ENCODE assay signal across 8 mouse cellular contexts in genomic region chr2:91948792-91949241, GRCm38 (mm10). TPM values are rescaled to one million over a fixed set of nuclear protein-coding genes. Genes with fewer than 3 reads are reported as not detected.
DNase-seq lines count a peak whose midpoint lies in the region; ATAC-seq and TF ChIP-seq lines count a peak whose summit lies in the region.
"Had no signal": no experiment of that assay in that cellular context is flagged by ENCODE, and none has a peak within 500 bp of the region (broad histone marks: within the 10 kb centered on the region; RNA-seq: fewer than 3 reads in every experiment).

No protein-coding gene starts in this region.

- H3K36me3 ChIP-seq in intestine, embryonic 16.5 days (ENCODE audit: control insufficient read depth, insufficient read depth, low read length), result no peaks in the 10 kb centered on the region
- no peaks in the 10 kb centered on the region for H3K36me3 ChIP-seq in intestine, embryonic 15.5 days
- H3K36me3 ChIP-seq in G1E (replicated peaks), result peaks cover 77% of the 10 kb centered on the region
- peaks cover 24% of the 10 kb centered on the region for H3K36me3 ChIP-seq in liver, embryonic 13.5 days

- H3K9ac ChIP-seq in intestine, embryonic 16.5 days (ENCODE audit: low read depth, low read length), result no peak overlapping the region
- no peak overlapping the region for H3K9ac ChIP-seq in intestine, embryonic 15.5 days
- H3K9ac ChIP-seq in liver, embryonic 13.5 days, result peak overlapping the region; percentile 85

- DNase-seq in G1E (ENCODE audit: low spot score), result peak; percentile 59
- DNase-seq in cerebellum, adult 9-11 months, result peak; percentile 74
- peak; percentile 63 for DNase-seq in liver, embryonic 13.5 days
- DNase-seq in layer of hippocampus, adult 18-20 months (ENCODE audit: low spot score in 2 of 2), result no peak
- no peak for DNase-seq in ovary, postnatal 10 days (ENCODE audit: low spot score)

- H3K4me1 ChIP-seq in intestine, embryonic 16.5 days (ENCODE audit: control insufficient read depth, insufficient read depth, low read length), result peaks cover 69% of the 10 kb centered on the region
- peaks cover 64% of the 10 kb centered on the region for H3K4me1 ChIP-seq in intestine, embryonic 15.5 days (replicated peaks)
- peaks cover 91% of the 10 kb centered on the region for H3K4me1 ChIP-seq in G1E (ENCODE audit: insufficient read depth, low read depth, low read length)
- H3K4me1 ChIP-seq in liver, embryonic 13.5 days (replicated peaks), result peaks cover 98% of the 10 kb centered on the region

- H3K9me3 ChIP-seq in intestine, embryonic 16.5 days (ENCODE audit: control insufficient read depth, low read length), result no peaks in the 10 kb centered on the region
- no peaks in the 10 kb centered on the region for H3K9me3 ChIP-seq in intestine, embryonic 15.5 days
- H3K9me3 ChIP-seq in G1E (replicated peaks), result no peaks in the 10 kb centered on the region
- no peaks in the 10 kb centered on the region for H3K9me3 ChIP-seq in liver, embryonic 13.5 days (replicated peaks)
- H3K9me3 ChIP-seq: limb, embryonic 12.5 days had no signal

- H3K27ac ChIP-seq in intestine, embryonic 16.5 days (ENCODE audit: low read length), result 0 out of 2 replicates have a peak overlapping the region, but pooled peaks have one; percentile 80
- no peak overlapping the region; the same call in 1 of the 2 replicates for H3K27ac ChIP-seq in intestine, embryonic 15.5 days
- peak overlapping the region; percentile 97 for H3K27ac ChIP-seq in liver, embryonic 13.5 days

- TF ChIP-seq CTCF in G1E (IDR thresholded peaks at IDR 0.05; ENCODE audit: low read depth, low read length), result no peak

- ATAC-seq in intestine, embryonic 16.5 days, result no peak
- no peak for ATAC-seq in intestine, embryonic 15.5 days
- ATAC-seq in G1E (ENCODE audit: extremely low read depth, insufficient number of reproducible peaks, low FRiP score, poor library complexity, severe bottlenecking), result no peak
- peak; percentile 24; the same call in 1 of the 2 replicates for ATAC-seq in liver, embryonic 13.5 days (ENCODE audit: low read depth)

- no peaks in the 10 kb centered on the region for H3K27me3 ChIP-seq in intestine, embryonic 16.5 days (replicated peaks; ENCODE audit: control insufficient read depth, insufficient read depth, low read length)
- no peaks in the 10 kb centered on the region for H3K27me3 ChIP-seq in intestine, embryonic 15.5 days (replicated peaks)
- H3K27me3 ChIP-seq in G1E (ENCODE audit: insufficient read depth, low read length), result no peaks in the 10 kb centered on the region
- no peaks in the 10 kb centered on the region for H3K27me3 ChIP-seq in liver, embryonic 13.5 days
- H3K27me3 ChIP-seq: limb, embryonic 12.5 days had no signal

- H3K4me2 ChIP-seq in intestine, embryonic 16.5 days (ENCODE audit: low read depth, low read length), result no peak overlapping the region
- no peak overlapping the region for H3K4me2 ChIP-seq in intestine, embryonic 15.5 days (replicated peaks)
- peak overlapping the region; percentile 81 for H3K4me2 ChIP-seq in liver, embryonic 13.5 days

- H3K4me3 ChIP-seq in intestine, embryonic 16.5 days (ENCODE audit: low read length), result no peak overlapping the region
- H3K4me3 ChIP-seq in intestine, embryonic 15.5 days (replicated peaks), result no peak overlapping the region
- peak overlapping the region; percentile 77 for H3K4me3 ChIP-seq in G1E (ENCODE audit: low read depth, low read length)
- H3K4me3 ChIP-seq in liver, embryonic 13.5 days (replicated peaks), result peak overlapping the region; percentile 63
- H3K4me3 ChIP-seq: limb, embryonic 12.5 days had no signal

- 66% methylated on average over 3 of the region's 3 CpGs for WGBS in intestine, embryonic 16.5 days
- WGBS in intestine, embryonic 15.5 days, result 66% methylated on average over 3 of the region's 3 CpGs
- 17% methylated on average over 3 of the region's 3 CpGs for WGBS in liver, embryonic 13.5 days (ENCODE audit: insufficient replicate concordance)

RNA-seq across cellular contexts. Expression of gene Gm9821, which starts 3.3 kb away (rescaled TPM):
- polyA plus RNA-seq in intestine, embryonic 16.5 days (2015; fragmentation: Nextera tagmentation; extraction: Ambion mirVana), result 0.28 and 0.55 TPM in 2 replicates
- polyA plus RNA-seq in intestine, embryonic 15.5 days (2015; fragmentation: Nextera tagmentation; extraction: Ambion mirVana), result 0.44 and 0.73 TPM in 2 replicates
- not detected in 2 replicates for total RNA-seq in G1E (2014; fragmentation: Nextera tagmentation)
- total RNA-seq in G1E (2017), result 1.6 and 1.8 TPM in 2 replicates
- polyA plus RNA-seq in G1E (2012), result 0.07 and 0.10 TPM in 2 replicates
- 0.80 and 0.89 TPM in 2 replicates for polyA plus RNA-seq in liver, embryonic 13.5 days (2015; fragmentation: Nextera tagmentation; extraction: Ambion mirVana)
- not detected for total RNA-seq in layer of hippocampus, adult 18-20 months (2021)

RNA-seq across cellular contexts. Expression of gene Mdk, which starts 16.7 kb away (rescaled TPM):
- polyA plus RNA-seq in intestine, embryonic 16.5 days (2015; fragmentation: Nextera tagmentation; extraction: Ambion mirVana), result 370 and 437 TPM in 2 replicates
- polyA plus RNA-seq in intestine, embryonic 15.5 days (2015; fragmentation: Nextera tagmentation; extraction: Ambion mirVana), result 534 and 652 TPM in 2 replicates
- 4.5 and 4.9 TPM in 2 replicates for total RNA-seq in G1E (2014; fragmentation: Nextera tagmentation)
- 0.76 and 0.81 TPM in 2 replicates for total RNA-seq in G1E (2017)
- polyA plus RNA-seq in G1E (2012), result 5.5 and 5.8 TPM in 2 replicates
- polyA plus RNA-seq in liver, embryonic 13.5 days (2015; fragmentation: Nextera tagmentation; extraction: Ambion mirVana), result 50.1 and 52.2 TPM in 2 replicates
- 10 to 100 TPM; 23.9 to 25.5 TPM for total RNA-seq in layer of hippocampus, adult 18-20 months (2021)

RNA-seq across cellular contexts. Expression of gene Chrm4, which starts 21.8 kb away (rescaled TPM):
- polyA plus RNA-seq in intestine, embryonic 16.5 days (2015; fragmentation: Nextera tagmentation; extraction: Ambion mirVana), result 0.23 and 0.33 TPM in 2 replicates
- polyA plus RNA-seq in intestine, embryonic 15.5 days (2015; fragmentation: Nextera tagmentation; extraction: Ambion mirVana), result 0.23 and 0.25 TPM in 2 replicates
- 0.60 TPM in 1 of 2 replicates, not detected in the other for total RNA-seq in G1E (2014; fragmentation: Nextera tagmentation)
- total RNA-seq in G1E (2017), result 0.11 and 0.23 TPM in 2 replicates
- 0.04 TPM in 1 of 2 replicates, not detected in the other for polyA plus RNA-seq in G1E (2012)
- polyA plus RNA-seq in liver, embryonic 13.5 days (2015; fragmentation: Nextera tagmentation; extraction: Ambion mirVana), result 0.07 and 0.09 TPM in 2 replicates
- 10 to 100 TPM; 32.0 to 32.6 TPM for total RNA-seq in layer of hippocampus, adult 18-20 months (2021)

RNA-seq across cellular contexts. Expression of gene Dgkz, which starts 26.8 kb away (rescaled TPM):
- 46.4 and 66.7 TPM in 2 replicates for polyA plus RNA-seq in intestine, embryonic 16.5 days (2015; fragmentation: Nextera tagmentation; extraction: Ambion mirVana)
- 60.3 and 76.1 TPM in 2 replicates for polyA plus RNA-seq in intestine, embryonic 15.5 days (2015; fragmentation: Nextera tagmentation; extraction: Ambion mirVana)
- total RNA-seq in G1E (2014; fragmentation: Nextera tagmentation), result 290 and 308 TPM in 2 replicates
- total RNA-seq in G1E (2017), result 115 and 146 TPM in 2 replicates
- 403 and 416 TPM in 2 replicates for polyA plus RNA-seq in G1E (2012)
- polyA plus RNA-seq in liver, embryonic 13.5 days (2015; fragmentation: Nextera tagmentation; extraction: Ambion mirVana), result 24.7 and 28.0 TPM in 2 replicates
- 100 to 1,000 TPM; 499 to 596 TPM for total RNA-seq in layer of hippocampus, adult 18-20 months (2021)

Comparison
In these comparisons a context has a peak if more than half of its experiments do, and no peak if none do; other contexts are left out.
1. H3K4me3 ChIP-seq: peak in G1E (single experiment) and liver, embryonic 13.5 days (single experiment); none in intestine, embryonic 16.5 days (single experiment) and intestine, embryonic 15.5 days (single experiment).
2. DNase-seq: peak in G1E (single experiment), cerebellum, adult 9-11 months (single experiment) and liver, embryonic 13.5 days (single experiment); none in layer of hippocampus, adult 18-20 months (0 of 2) and ovary, postnatal 10 days (single experiment).